Mouse (Mus musculus) B cell, adult (primary cell): ENCODE results near the gene Tanc2. TPM values are rescaled to one million over a fixed set of nuclear protein-coding genes. Genes with fewer than 3 reads are reported as not detected.

ENCODE experiments used
- total RNA-seq: library from RNA; stranded (reverse); gene quantifications from 4 replicates; pipeline ENCODE4 v1.2.4, GENCODE M21; 2023; ENCODE audit not compliant: inconsistent age

Gene Tanc2
- 2.4 to 5.2 TPM (median 3.9 TPM) in 4 replicates for total RNA-seq

GRCm38 (mm10) chr11:105589877-105590641 is at the start of gene Tanc2:
Gene Tanc2, plus strand, starts transcription at chr11:105589986.

GRCm38 (mm10) chr11:105952911-105953386 is 363.2 kb downstream of the Tanc2 start, which contains the start of gene Cyb561:
Gene Cyb561, minus strand, starts transcription at chr11:105953336.

GRCm38 (mm10) chr11:105967741-105968574 is 378.2 kb downstream of the Tanc2 start, which contains the start of gene Ace:
Gene Ace, plus strand, starts transcription at chr11:105967945.

Other genes starting within 250 kb of the Tanc2 start
- gene March10, start 133.3 kb upstream of the Tanc2 start, total RNA-seq: not detected in 4 replicates